Mouse (Mus musculus): Measurements from ENCODE around the gene Tsc22d3. TPM values are rescaled to one million over a fixed set of nuclear protein-coding genes. Genes with fewer than 3 reads are reported as not detected.
"Not testable (repeated sequence)": the region's sequence is repeated elsewhere in the genome, so short reads cannot be mapped to it uniquely, and the experiment has no call there.

The Tsc22d3 gene
- polyA plus RNA-seq, 1 experiment from 2014 or later: 131 TPM

DNA sequence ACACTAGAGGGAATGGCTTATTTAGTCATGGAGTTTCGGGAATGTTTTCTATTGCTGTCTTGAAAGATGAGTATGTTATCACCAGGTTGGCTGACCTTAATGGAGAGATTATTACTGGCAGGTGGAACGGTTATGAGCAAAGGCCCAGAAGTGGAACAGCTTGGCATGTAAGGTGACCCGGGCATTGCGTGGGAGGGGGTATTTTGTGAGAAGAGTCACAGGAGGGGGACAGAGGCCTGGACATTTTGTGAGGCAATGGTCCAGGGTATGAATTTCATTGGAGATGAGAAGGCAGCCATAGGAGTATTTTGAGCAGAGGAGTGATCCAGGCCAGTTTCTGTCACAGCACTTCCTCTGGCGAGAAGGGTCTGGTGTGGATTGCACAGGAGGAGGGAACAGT, 76.2 kb downstream of the Tsc22d3 start:
- ATAC-seq (ENCODE audit: insufficient number of reproducible peaks, low FRiP score, low TSS enrichment, low read depth): no peak
- no peak overlapping the region for H3K4me2 ChIP-seq
- no peaks in the 10 kb centered on the region for H3K36me3 ChIP-seq
- H3K9ac ChIP-seq: no peak overlapping the region
- H3K9me3 ChIP-seq: no peaks in the 10 kb centered on the region
- H3K27ac ChIP-seq: no peak overlapping the region
- no peak overlapping the region for H3K4me3 ChIP-seq
- H3K27me3 ChIP-seq: peaks cover 2% of the 10 kb centered on the region; the same call in 1 of the 2 replicates
- H3K4me1 ChIP-seq: peaks cover 8% of the 10 kb centered on the region; the same call in 1 of the 2 replicates
- 90% methylated on average over 5 of the region's 5 CpGs for WGBS

DNA sequence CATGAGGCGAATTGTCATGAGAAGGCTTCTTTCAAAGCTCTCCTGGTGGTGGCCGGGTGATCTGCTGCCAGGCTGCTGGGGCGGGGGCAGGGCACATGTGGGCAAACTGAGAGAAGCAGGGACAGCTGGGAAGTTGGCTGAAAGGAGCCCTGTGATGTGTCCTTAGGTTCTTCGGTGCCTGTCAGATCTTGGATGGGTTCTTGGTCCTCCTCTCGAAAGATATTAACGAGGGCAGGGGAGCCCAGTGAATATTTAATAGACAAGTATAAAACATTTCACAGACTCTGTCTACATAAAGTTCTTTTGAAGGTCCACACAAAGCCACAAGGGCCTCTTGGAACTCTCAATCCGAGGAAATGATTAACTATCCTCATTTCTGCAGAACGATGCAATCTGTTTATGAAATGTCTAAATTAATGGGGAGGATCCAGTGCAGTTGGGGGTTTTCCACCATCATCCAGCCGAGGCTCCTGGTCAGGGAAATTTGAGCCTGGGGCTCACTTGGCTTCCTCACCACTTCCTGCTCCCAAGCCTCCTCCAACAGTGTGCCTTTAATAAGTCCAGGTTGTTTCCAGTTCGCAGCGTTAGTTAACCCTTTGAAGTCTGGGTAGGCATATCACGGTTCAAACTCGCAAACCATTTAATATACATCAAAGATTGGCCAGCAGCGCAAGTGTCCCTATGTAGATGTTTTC, 78.2 kb downstream of the Tsc22d3 start:
- 44% methylated on average over 14 of the region's 14 CpGs for WGBS
- Histone ChIP-seq H3K4me1 (peaks cover 8% of the 10 kb centered on the region; the same call in 1 of the 2 replicates), H3K9ac (no peak overlapping the region), H3K4me2 (no peak overlapping the region), H3K36me3 (no peaks in the 10 kb centered on the region), H3K27me3 (peaks cover 16% of the 10 kb centered on the region), H3K4me3 (no peak overlapping the region), H3K27ac (no peak overlapping the region), H3K9me3 (no peaks in the 10 kb centered on the region)
- ATAC-seq (ENCODE audit: insufficient number of reproducible peaks, low FRiP score, low TSS enrichment, low read depth): no peak

DNA sequence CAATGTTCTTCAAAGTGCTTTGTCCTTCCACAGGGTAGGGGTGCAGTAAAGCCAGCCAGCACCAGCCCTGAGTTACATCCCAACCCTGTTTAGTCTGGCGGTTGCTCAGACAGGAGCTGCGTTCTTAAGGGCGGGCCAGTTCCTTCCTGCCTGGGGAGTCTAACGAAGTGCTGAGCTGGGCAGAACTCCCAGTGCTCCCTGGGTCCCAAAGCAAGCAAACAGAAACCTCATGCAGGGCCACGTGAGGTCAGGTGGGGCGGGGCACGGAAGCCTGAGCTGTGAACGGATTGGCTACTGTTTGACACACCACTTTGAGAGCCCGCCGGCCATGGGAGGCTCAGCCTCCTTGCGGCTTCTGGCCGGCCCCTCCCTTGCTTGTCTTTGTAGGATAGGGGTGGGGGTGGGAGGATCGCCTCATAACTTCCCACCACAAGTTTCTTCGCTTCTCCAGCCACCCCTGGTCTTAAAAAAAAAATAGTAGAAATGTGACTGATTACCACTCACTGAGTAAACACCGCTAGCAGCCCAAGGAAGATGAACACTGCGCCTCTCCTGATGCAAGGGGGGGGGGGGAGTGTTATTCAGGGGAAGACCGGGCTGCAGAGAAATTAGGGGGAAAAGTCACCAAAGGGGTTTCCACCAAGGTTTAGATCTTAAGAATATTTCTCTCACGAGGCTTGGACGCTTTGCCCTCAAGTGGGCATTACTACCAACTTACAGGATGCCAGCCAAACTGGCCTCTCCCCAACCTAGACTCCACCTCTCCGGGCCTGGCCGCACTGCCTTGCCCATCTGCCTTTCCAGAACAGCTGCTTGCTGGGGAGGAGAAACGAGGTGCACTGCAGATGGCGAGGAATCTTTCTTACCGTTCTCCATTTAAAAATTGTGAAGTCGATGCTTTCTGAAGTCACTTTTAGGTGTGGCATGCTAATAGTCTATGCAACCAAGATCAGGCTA, 80.0 kb downstream of the Tsc22d3 start:
- H3K4me2 ChIP-seq: peak overlapping the region; percentile 34
- peak; percentile 92 for ATAC-seq (ENCODE audit: insufficient number of reproducible peaks, low FRiP score, low TSS enrichment, low read depth)
- H3K9ac ChIP-seq: no peak overlapping the region
- H3K9me3 ChIP-seq: no peaks in the 10 kb centered on the region
- H3K27ac ChIP-seq: peak overlapping the region; percentile 68
- peak overlapping the region; percentile 7; the same call in 1 of the 2 replicates for H3K4me3 ChIP-seq
- WGBS: 26% methylated on average over 25 of the region's 25 CpGs
- no peaks in the 10 kb centered on the region for H3K36me3 ChIP-seq
- H3K4me1 ChIP-seq: peaks cover 8% of the 10 kb centered on the region; the same call in 1 of the 2 replicates
- H3K27me3 ChIP-seq: peaks cover 16% of the 10 kb centered on the region

DNA sequence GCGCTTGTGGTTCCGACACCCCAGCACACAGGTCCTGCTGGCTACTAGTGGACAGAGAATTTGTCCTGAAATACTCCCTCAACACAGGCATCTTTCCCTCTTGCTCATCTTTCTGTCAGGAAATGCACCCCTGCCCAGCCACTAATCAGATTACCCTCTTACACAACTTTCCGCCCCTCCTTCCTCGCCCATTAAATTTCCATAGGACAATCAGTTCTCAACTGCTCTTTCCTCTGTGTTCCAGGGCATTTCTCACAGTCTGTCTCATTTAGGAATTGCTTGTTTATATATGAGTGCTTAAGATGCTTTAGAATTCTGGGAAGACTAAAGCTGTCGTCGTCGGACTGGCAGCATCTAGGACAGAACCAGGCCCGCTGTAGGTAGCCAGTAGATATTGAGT, 82.1 kb downstream of the Tsc22d3 start:
- peaks cover 8% of the 10 kb centered on the region; the same call in 1 of the 2 replicates for H3K4me1 ChIP-seq
- peaks cover 28% of the 10 kb centered on the region for H3K27me3 ChIP-seq
- H3K9ac ChIP-seq: no peak overlapping the region
- H3K4me2 ChIP-seq: no peak overlapping the region
- H3K27ac ChIP-seq: no peak overlapping the region
- H3K36me3 ChIP-seq: no peaks in the 10 kb centered on the region
- no peak for ATAC-seq (ENCODE audit: insufficient number of reproducible peaks, low FRiP score, low TSS enrichment, low read depth)
- H3K4me3 ChIP-seq: no peak overlapping the region
- no peaks in the 10 kb centered on the region for H3K9me3 ChIP-seq
- WGBS: 92% methylated on average over 8 of the region's 8 CpGs

DNA sequence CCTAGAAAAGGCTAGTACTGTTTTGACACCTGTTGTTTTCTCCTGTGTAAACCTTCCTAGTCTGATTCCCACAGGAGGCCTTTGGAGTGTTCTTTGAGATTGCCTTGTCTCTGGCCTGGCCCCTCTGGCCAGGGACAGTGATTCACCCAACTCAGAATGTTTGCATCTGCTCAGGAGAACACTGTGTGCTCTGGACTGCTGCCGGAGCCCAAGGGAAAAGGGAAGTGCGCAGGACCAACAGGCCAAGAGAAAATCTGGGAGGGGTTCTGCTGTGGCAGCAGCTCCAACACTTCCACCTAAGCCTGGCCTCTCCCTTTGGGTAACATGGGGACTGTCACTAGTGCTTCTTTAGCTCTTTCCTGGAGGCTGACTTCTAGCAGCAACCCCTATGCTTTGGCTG, 87.1 kb downstream of the Tsc22d3 start:
- Histone ChIP-seq H3K27me3 (peaks cover 31% of the 10 kb centered on the region), H3K9me3 (no peaks in the 10 kb centered on the region), H3K4me3 (no peak overlapping the region), H3K27ac (no peak overlapping the region), H3K36me3 (no peaks in the 10 kb centered on the region), H3K9ac (no peak overlapping the region), H3K4me2 (no peak overlapping the region), H3K4me1 (peaks cover 8% of the 10 kb centered on the region)
- no peak for ATAC-seq (ENCODE audit: insufficient number of reproducible peaks, low FRiP score, low TSS enrichment, low read depth)
- 70% methylated on average over 2 of the region's 2 CpGs for WGBS

DNA sequence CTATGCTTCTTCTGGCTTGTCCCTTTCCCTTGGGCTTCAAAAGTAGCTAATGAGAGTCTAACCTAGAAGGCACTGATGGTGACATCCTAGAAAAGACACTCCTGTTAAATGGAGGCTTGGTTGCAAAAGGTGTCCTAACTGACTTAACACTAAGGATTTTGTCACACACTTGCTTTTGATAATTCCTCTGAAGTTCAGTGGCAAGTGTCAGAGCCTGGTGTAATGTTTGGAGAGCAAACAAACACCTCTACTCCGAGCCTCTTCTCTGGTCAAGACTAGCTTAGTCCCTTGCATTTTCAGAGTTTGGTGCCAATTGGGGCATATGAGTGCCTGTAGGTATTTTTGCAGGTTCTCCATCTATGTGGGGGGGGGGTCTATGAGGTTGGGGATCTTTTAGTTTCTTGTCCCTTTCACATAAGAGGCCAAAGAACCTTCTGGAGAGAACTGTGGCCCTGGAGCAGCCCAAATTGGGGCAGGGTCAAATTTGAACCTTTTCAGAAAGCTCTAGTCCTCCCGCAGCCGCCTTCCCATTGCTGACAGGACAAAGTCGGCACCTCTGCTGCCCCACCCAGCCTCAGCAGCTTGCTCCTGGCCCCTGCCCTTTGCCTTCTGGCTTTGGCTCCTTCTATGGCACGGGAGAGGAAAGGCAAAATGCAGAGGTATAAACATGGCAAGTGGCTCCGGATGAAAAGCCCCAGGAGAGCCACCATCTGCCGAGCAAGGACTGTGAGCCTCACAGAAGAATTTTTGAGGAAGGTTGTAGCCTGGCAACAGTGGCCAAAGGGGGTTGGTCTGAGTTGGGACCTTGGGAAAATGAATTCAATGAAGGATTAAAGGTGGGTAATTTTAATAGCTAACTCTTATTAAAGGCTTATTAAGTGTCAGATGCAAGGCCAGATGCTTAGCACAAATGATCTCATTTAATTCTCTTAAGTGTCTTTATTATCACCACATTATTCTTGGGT, 88.5 kb downstream of the Tsc22d3 start:
- peak overlapping the region; percentile 75; the same call in 1 of the 2 replicates for H3K27ac ChIP-seq

DNA sequence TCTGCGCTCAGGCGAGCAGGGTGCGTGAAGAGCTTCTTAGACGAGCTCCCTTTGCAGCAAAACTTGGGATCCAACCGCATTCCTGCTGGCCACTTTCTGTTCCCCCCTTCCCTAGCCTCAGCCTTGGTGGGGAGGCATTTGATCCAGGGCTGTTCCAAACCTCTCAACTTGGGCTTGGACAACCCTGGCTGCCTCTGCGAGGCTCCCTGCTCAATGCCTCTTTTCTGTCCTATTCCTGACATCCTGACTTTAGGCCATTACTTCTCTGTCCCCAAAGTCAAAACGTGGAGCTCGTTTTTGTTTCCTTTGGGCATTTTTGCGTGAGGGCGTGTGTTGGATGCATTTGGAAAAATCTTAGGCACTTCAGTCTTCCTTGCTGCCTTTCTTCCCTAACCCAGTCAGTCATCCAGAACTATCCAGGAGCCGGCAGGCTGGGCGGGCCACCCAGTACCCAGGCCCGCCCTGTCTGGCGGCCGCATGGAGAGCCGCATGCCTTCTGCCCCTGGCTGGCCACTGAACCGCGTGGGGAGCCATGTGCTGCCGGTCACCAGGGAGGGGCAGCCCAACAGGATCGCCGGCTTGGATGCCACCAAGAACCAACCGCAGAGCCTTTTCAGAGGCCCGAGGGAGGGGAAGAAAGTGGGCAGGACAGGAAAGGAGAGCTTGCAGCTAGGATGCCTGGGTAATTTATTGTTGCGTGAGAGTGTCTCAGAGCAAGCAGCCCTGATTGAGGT, 89.6 kb downstream of the Tsc22d3 start:
- no peaks in the 10 kb centered on the region for H3K9me3 ChIP-seq
- H3K4me1 ChIP-seq: peaks cover 8% of the 10 kb centered on the region
- peaks cover 33% of the 10 kb centered on the region for H3K27me3 ChIP-seq
- WGBS: 41% methylated on average over 24 of the region's 24 CpGs
- peak overlapping the region; percentile 20 for H3K4me3 ChIP-seq
- peak overlapping the region; percentile 75; the same call in 1 of the 2 replicates for H3K27ac ChIP-seq
- H3K9ac ChIP-seq: no peak overlapping the region
- peak overlapping the region; percentile 35 for H3K4me2 ChIP-seq
- ATAC-seq (ENCODE audit: insufficient number of reproducible peaks, low FRiP score, low TSS enrichment, low read depth): peak; percentile 72; the same call in 1 of the 2 replicates
- H3K36me3 ChIP-seq: no peaks in the 10 kb centered on the region

More for the DNA sequence above, 88.5 kb downstream of the Tsc22d3 start:
- peaks cover 33% of the 10 kb centered on the region for H3K27me3 ChIP-seq
- H3K36me3 ChIP-seq: no peaks in the 10 kb centered on the region
- H3K4me1 ChIP-seq: peaks cover 8% of the 10 kb centered on the region
- H3K9me3 ChIP-seq: no peaks in the 10 kb centered on the region
- 61% methylated on average over 7 of the region's 7 CpGs for WGBS
- no peak overlapping the region for H3K4me2 ChIP-seq
- no peak overlapping the region for H3K9ac ChIP-seq
- H3K4me3 ChIP-seq: no peak overlapping the region
- no peak for ATAC-seq (ENCODE audit: insufficient number of reproducible peaks, low FRiP score, low TSS enrichment, low read depth)

DNA sequence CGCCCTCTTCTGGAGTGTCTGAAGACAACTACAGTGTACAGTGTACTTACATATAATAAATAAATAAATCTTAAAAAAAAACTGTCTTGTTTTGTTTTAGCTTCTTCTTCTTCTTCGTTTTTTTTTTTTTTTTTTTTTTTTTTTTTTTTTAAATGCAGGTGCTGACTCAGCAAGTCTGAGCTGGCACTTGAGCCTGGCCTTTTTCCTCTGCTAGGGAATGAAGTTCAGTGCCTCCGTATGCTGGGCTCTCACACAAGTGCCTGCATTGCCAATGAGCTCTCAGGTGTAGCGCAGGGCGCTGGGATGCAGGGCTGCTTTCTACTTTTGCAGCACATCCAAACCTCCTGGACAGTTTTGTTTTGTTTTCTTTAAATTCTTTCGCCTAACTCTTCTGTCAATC, 90.6 kb downstream of the Tsc22d3 start:
- Histone ChIP-seq H3K4me1 (peaks cover 11% of the 10 kb centered on the region), H3K4me2 (no peak overlapping the region), H3K4me3 (no peak overlapping the region), H3K9me3 (no peaks in the 10 kb centered on the region), H3K36me3 (no peaks in the 10 kb centered on the region), H3K27me3 (peaks cover 27% of the 10 kb centered on the region), H3K9ac (no peak overlapping the region), H3K27ac (peak overlapping the region; percentile 75; the same call in 1 of the 2 replicates)
- 70% methylated on average over 6 of the region's 6 CpGs for WGBS
- ATAC-seq (ENCODE audit: insufficient number of reproducible peaks, low FRiP score, low TSS enrichment, low read depth): no peak

DNA sequence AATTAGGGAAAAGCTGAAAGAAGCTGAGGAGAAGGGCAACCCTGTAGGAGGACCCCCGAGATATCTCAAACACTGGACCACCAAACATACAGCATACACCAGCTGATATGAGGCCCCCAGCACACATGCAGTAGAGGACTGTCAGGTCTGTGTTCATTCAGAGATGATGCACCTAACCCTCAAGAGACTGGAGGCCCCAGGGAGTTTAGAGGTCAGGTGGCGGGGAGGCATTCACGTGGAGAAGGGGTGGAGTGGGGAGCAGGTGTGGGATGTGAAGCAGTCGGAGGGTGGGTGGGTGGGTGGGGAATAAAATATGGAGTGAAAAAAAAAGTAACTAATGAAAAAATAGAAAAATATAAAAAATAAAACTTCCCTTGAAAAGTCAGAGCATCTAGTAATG, 91.7 kb downstream of the Tsc22d3 start:
- H3K36me3 ChIP-seq: not testable (repeated sequence)
- 73% methylated on average over 4 of the region's 4 CpGs for WGBS

DNA sequence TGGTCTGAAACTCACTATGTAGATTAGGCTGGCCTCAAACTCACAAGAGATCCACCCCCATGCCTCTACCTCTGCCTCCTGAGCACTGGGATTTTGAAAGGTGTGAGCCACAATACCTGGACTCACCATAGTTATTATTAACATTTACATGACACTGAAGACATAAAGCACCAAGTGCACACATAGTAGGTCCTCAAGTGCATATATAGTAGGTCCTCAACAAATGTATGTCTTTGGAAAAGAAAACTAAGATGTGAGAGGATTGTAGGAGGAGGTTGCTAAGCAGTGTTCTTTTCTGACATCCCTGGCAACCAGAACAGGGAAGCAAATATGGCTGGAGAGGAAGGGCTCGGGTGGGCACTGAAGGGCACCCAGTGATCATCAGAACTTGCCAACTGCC, 93.1 kb downstream of the Tsc22d3 start:
- ATAC-seq (ENCODE audit: insufficient number of reproducible peaks, low FRiP score, low TSS enrichment, low read depth): no peak
- Histone ChIP-seq H3K27ac (no peak overlapping the region), H3K9me3 (no peaks in the 10 kb centered on the region), H3K4me3 (no peak overlapping the region), H3K27me3 (peaks cover 19% of the 10 kb centered on the region), H3K4me1 (peaks cover 13% of the 10 kb centered on the region), H3K36me3 (no peaks in the 10 kb centered on the region), H3K9ac (no peak overlapping the region), H3K4me2 (no peak overlapping the region)
- WGBS: 94% methylated on average over 1 of the region's 1 CpGs

More for the DNA sequence above, 91.7 kb downstream of the Tsc22d3 start:
- not testable (repeated sequence) for H3K4me3 ChIP-seq; H3K9me3 ChIP-seq; H3K9ac ChIP-seq; H3K4me2 ChIP-seq; ATAC-seq (ENCODE audit: insufficient number of reproducible peaks, low FRiP score, low TSS enrichment, low read depth); H3K27ac ChIP-seq
- Histone ChIP-seq H3K27me3 (peaks cover 26% of the 10 kb centered on the region), H3K4me1 (peaks cover 11% of the 10 kb centered on the region)

Measured in limb, embryonic 15.5 days (tissue).